Mouse (Mus musculus): ENCODE measurements around the gene Scgn.

Gene Scgn

DNA sequence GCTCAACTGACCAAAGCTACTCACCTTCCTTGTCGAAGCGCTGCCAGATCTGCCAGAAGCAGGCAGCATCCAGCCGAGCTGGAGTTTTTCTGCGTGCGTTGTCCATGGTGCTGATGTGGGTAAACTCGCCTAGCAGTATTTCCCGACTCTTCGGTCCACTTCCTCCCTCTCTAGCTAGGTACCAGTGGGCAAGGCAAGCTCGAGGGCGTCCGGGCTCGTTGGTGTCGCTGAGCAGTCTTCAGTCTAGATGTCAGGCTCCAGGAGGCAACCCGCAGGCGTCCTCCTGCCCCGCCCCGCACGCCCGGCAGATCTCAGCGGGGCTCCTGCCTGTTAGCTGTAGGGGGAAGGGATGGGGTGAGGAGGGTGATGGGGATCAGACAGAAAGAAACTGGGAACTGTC lies at the start of gene Scgn:
Scgn (minus strand) TSS at position 287 of the 400 bp plus-strand sequence.
- DNase-seq = peak; percentile 32

- no peak for DNase-seq
Measured at GRCm38 (mm10) chr13:24040221-24040620, 49.2 kb upstream of the Scgn start.

DNA sequence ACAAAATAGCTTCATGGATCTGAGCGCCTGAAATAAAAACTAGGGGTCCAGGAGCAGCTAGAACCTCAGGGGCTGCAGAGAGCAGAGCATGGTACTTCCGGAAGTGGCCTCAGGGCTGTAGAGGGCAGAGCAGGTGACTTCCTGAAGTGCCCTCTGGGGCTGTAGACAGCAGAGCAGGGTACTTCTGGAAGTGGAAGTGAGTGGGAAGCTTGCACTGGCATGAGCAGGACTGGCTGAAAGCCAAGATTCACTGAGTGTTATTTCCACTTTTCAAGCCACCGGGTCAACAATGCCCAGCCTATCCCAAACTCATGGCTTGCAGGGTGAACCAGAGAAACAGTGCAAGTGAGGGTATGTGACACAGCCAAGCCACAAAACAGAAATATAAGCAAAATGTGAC lies 46.5 kb upstream of the Scgn start:
- no peak for DNase-seq

GRCm38 (mm10) chr13:24036150-24036549 lies 45.1 kb upstream of the Scgn start:
- no peak for DNase-seq

DNA sequence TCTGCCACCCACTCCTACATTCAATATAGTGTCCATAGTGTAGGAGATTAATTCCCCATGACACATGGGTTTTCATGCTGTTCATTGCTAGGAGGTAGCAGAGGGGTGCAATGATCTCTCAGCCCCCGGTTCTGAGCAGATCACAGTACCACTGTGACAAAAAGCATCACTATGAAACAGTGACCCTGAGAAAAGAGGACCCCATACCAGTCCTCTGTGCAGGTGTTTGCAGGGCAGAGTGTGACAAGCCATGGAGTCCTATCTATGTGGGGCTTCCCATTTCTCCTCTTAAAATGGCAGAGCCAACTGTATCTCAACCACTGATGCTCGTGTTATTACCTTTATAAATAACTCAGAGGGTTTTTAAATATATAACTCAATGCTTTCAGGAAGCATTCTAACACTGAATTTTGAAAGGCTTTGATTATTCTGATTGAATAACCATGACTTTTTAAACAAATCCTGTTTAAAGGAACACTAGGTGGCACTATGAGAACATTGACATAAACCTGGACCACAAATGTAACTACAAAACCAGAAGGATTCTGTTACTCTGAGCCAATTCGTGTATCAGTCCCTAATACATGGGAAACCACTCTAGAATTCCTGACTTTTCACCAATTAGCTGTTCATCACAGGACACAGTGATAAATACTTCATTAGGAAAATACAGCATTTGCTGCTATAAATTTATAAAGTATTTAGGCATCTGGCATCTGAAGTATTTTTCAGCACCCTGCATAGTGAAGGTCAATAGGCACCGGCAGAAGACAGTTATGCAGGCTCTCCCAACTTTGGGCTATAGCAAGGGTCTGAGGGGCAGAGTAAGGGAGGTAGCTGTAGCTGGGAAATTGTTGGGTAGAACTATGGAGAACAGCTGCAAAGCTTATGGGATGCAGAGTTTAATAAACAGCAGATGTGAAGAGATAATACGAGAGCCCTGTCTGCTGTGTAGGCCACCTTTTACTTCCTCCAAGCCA lies 36.5 kb upstream of the Scgn start:
- DNase-seq = no peak

- no peak for DNase-seq
Measured at GRCm38 (mm10) chr13:24018515-24018914, 27.5 kb upstream of the Scgn start.

DNA sequence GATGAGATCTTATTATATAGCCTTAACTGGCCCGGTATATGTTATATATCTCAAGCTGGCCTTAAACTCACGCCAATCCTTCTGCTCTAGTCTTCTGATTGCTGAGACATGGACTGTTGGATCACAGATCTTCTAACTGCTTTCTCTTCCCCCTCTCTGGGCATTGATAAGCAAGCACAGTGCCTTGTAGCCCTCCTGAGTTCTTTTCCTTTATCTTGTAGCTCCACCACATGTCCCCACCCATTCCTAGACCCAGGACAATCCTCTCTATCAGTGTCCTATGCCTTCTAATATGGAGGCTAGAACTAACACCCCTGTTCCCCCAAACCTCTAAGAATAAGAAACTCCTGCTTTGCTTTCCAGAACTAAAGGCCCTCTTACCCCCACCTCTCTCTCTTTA lies 14.5 kb upstream of the Scgn start:
- no peak for DNase-seq

GRCm38 (mm10) chr13:24001797-24002196 lies 10.8 kb upstream of the Scgn start:
- DNase-seq = no peak

DNA sequence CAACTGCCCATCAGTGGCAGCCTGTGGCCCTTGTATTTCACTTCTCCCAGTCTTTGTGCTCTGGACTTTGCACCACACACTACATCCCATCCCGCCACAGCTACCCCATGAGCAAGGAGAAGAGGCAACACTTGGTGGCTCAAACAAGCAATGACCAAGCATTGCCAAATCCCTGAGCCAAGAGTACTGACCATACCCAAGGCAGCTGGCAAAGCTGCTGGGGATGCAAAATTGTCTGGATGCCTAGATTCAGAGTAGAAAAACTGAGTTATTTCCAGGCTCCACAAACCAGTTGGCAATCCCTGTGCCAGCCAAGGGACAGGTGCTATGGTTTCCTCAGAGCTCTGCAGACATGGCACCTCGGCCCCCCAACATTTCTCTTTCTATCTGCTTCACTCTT lies 10.1 kb upstream of the Scgn start:
- no peak for DNase-seq

- no peak for DNase-seq
Measured at GRCm38 (mm10) chr13:23998826-23999225, 7.8 kb upstream of the Scgn start.

DNA sequence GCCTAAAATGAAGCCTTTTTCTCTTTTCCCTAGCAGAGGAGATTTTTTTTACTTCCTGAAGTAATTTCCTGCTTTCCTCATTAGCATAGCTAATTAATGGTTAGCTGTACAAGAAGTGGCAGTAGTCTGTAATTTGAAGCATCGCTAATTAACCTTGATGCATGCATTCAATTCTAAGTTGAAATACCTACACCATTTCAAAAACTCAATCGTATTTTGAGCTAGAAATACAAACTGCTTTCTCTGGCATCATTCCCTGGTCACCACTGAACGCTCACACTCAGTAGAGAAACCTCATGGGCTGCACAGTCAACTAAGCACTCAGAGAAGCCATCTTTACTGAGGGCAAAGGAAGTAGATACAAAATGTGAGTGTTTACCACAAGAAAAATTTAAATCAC lies 3.7 kb upstream of the Scgn start:
- no peak for DNase-seq

DNA sequence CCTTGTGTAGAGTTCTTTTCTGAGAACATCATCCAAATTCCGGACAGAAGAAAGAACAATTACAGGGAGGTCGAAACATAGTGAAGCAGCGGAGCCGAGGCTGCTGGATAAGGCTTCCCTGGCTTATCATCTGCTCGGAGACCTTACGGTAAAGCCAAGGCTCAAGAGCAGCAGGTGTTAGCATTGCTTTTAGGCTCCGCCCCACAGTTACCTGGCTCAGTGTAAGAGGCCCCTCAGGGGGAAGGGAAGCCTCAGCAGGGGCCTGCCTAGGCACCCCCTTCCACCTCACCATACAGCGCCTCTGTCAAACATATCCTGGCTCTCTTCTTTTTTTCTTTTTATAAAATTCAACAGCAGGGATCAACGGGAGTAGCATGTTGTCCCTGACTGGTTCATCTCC lies 3.0 kb upstream of the Scgn start:
- no peak for DNase-seq

- DNase-seq = no peak
Measured at GRCm38 (mm10) chr13:23990451-23990850, 563 bp downstream of the Scgn start.

- no peak for DNase-seq
Measured at GRCm38 (mm10) chr13:23985130-23985529, 5.9 kb downstream of the Scgn start.

DNA sequence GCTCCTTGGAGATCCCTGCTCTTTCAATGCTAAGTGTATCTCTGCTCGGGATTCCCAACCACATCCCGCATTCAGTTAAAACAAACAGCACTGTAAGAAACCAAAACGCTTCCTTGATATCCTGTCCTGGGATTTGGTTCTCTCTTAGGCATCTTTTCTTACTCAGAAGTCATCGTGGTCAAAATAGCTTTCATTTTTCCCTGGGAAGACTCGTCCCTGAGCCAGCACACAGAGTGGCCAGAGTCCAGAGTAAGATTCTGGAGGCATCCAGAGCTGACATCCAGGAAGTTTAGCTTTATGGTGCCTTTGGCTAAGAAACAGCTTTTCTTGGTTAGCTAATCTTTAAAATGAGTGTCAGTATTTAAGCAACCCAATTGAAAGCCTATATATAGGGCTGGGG lies 18.7 kb downstream of the Scgn start:
- DNase-seq = no peak

DNA sequence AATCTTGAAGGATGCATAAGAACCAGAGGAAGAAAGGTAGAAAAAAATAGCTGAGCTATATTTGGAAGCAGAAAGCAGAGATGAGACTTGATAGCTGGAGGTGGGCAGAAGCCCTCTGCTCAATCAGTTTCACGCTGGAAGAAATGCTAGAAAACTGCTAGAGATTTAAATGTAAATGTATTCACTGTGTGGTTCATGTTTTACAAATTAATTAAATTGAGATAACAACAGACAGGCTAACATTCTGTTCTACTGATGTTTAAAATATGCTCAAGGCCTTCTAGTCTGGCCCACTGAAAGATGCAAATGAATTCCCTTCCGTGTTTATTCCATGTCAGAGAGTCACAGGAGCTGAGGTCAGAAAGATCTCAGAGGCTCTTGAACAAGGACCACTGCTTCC lies 19.1 kb downstream of the Scgn start:
- no peak for DNase-seq

DNA sequence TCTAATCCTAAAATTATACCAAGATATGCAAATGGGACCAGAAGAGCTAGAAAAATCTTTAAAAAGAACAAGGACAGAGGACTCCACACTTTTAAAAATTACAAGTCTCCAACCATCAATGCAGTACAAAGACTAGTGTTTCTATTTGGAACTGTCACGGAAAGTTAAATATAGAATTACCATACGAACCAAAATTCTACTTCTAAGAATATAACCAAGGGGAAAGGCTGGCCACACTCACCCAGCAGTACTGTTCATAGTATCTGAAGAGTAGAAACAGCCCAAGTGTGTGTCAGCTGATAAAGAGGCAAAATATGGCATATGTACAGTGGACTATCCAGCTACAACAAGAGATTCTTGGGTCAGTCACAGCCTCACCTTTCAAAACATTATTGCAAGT lies 26.1 kb downstream of the Scgn start:
- no peak for DNase-seq

- no peak for DNase-seq
Measured at GRCm38 (mm10) chr13:23959776-23960175, 31.2 kb downstream of the Scgn start.

- DNase-seq = no peak
Measured at GRCm38 (mm10) chr13:23950928-23951327, 40.1 kb downstream of the Scgn start.

- DNase-seq = no peak
Measured at GRCm38 (mm10) chr13:23949484-23950246, 41.3 kb downstream of the Scgn start.

GRCm38 (mm10) chr13:23946254-23946653 lies 44.8 kb downstream of the Scgn start:
- no peak for DNase-seq

DNA sequence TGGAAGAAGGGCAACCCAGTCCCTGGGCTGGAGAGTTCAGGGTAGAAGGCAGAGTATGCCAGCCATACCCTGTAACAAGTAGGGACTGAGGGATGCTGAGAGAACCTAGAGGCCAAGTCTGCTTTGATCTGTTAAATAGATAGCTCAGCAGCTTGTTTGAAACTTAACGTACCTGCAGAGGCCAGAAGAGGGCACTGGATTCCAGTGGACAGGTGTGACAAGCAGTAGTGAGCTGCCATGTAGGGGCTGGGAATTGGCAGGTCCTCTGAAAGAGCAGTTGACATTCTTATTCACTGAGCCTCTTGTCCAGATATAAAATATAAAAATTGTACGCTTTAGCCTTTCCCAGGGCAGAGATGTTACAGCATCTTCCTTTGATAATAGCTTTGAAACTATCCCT lies 48.2 kb downstream of the Scgn start:
- no peak for DNase-seq

DNA sequence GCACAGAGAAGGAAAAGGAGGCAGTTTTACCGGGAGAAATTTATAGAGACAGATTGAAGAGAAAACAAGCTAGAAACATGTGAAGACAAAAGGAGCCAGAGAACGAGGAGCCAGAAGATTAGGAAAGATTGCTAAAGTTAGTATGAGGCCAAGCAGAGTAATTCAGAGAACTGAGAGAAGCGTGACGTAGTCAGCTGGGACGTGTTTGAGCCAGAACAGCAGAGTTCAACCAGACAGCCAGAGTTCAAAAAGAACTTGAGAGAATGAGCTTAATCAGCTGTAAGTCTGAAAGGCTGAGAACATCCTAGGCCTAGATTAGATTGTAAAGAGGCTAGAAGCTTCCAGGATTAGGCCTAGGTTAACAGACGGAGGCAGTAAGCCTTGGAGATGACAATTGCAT lies 50.7 kb downstream of the Scgn start:
- DNase-seq = no peak

- peak; percentile 49 for DNase-seq
Measured at GRCm38 (mm10) chr13:23938699-23939098, 52.3 kb downstream of the Scgn start.

Measured in right cerebral cortex, postnatal 14 days (tissue).